Mouse (Mus musculus): ENCODE data around the gene Zfp827.

GRCm38 (mm10) chr8:79079196-79079561 lies 50.9 kb downstream of the Zfp827 start:
- no peak for TF ChIP-seq POLR2A (IDR thresholded peaks at IDR 0.05; ENCODE audit: borderline replicate concordance, low read depth, low read length)
- TF ChIP-seq CTCF (IDR thresholded peaks at IDR 0.05; ENCODE audit: low read depth, low read length): no peak

Measured in bone marrow macrophage, adult 2 months (primary cell).